Mouse (Mus musculus): Measurements from ENCODE around the gene Eddm3b. TPM values are rescaled to one million over a fixed set of nuclear protein-coding genes. Genes with fewer than 3 reads are reported as not detected.

The Eddm3b gene
- polyA plus RNA-seq, 1 experiment from 2014 or later = not detected

DNA sequence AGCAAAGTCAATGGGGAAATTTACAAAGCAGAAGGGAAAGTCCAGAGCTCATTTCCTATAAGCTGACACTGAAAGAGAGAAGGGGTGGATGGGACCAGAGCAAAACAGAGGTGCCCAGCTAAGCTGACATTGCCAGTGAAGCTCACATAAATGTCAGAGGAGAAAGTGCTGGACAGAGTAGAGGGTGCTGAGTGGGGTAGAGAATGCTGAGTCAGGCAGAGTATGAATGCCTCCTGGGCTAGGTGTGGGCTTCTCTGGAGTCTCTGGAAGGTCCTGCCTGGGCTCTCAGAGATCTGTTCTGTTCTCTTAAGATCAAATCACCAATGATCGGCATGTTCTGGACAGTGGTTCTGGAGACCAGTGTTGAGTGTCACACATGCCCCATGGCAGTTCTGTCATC lies 51.2 kb downstream of the Eddm3b start:
- no peak for ATAC-seq (ENCODE audit: insufficient number of reproducible peaks, low FRiP score, low TSS enrichment, low read depth)
- 100% methylated on average over 1 of the region's 1 CpGs for WGBS
- H3K36me3 ChIP-seq = no peaks in the 10 kb centered on the region
- no peaks in the 10 kb centered on the region for H3K9me3 ChIP-seq (replicated peaks)
- no peak overlapping the region for H3K4me3 ChIP-seq (replicated peaks)
- no peak overlapping the region for H3K4me2 ChIP-seq (replicated peaks)
- H3K27me3 ChIP-seq = no peaks in the 10 kb centered on the region
- H3K9ac ChIP-seq = no peak overlapping the region
- no peaks in the 10 kb centered on the region for H3K4me1 ChIP-seq
- H3K27ac ChIP-seq (replicated peaks) = no peak overlapping the region

- ATAC-seq (ENCODE audit: insufficient number of reproducible peaks, low FRiP score, low TSS enrichment, low read depth) = no peak
- H3K4me2 ChIP-seq (replicated peaks) = no peak overlapping the region
- no peaks in the 10 kb centered on the region for H3K4me1 ChIP-seq
- H3K9ac ChIP-seq = no peak overlapping the region
- no peak overlapping the region for H3K27ac ChIP-seq (replicated peaks)
- H3K9me3 ChIP-seq (replicated peaks) = no peaks in the 10 kb centered on the region
- H3K36me3 ChIP-seq = no peaks in the 10 kb centered on the region
- H3K4me3 ChIP-seq (replicated peaks) = no peak overlapping the region
- H3K27me3 ChIP-seq = no peaks in the 10 kb centered on the region
These were observed 51.8 kb downstream of the Eddm3b start for GRCm38 (mm10) chr14:51166068-51166467.

Other genes starting within 250 kb of the Eddm3b start
- 5.2 and 7.1 TPM in 2 replicates for gene Tep1, start 243.9 kb upstream of the Eddm3b start, polyA plus RNA-seq (2015; fragmentation: Nextera tagmentation; extraction: Ambion mirVana)
- 0.24 and 0.45 TPM in 2 replicates for gene Klhl33, start 216.9 kb upstream of the Eddm3b start, polyA plus RNA-seq (2015; fragmentation: Nextera tagmentation; extraction: Ambion mirVana)
- 155 and 158 TPM in 2 replicates for gene Osgep, start 189.5 kb upstream of the Eddm3b start, polyA plus RNA-seq (2015; fragmentation: Nextera tagmentation; extraction: Ambion mirVana)
- 187 and 190 TPM in 2 replicates for gene Apex1, start 189.5 kb upstream of the Eddm3b start, polyA plus RNA-seq (2015; fragmentation: Nextera tagmentation; extraction: Ambion mirVana)
- gene Pip4p1, start 183.6 kb upstream of the Eddm3b start, polyA plus RNA-seq (2015; fragmentation: Nextera tagmentation; extraction: Ambion mirVana) = 53.8 and 57.4 TPM in 2 replicates
- gene Pnp, start 183.3 kb upstream of the Eddm3b start, polyA plus RNA-seq (2015; fragmentation: Nextera tagmentation; extraction: Ambion mirVana) = 55.5 and 56.7 TPM in 2 replicates
- not detected in 2 replicates for gene Gm49342, start 169.9 kb upstream of the Eddm3b start, polyA plus RNA-seq (2015; fragmentation: Nextera tagmentation; extraction: Ambion mirVana)
- 0.25 and 0.85 TPM in 2 replicates for gene Pnp2, start 158.4 kb upstream of the Eddm3b start, polyA plus RNA-seq (2015; fragmentation: Nextera tagmentation; extraction: Ambion mirVana)
- gene Rnase10, start 106.7 kb upstream of the Eddm3b start, polyA plus RNA-seq (2015; fragmentation: Nextera tagmentation; extraction: Ambion mirVana) = 0.52 and 0.54 TPM in 2 replicates
- not detected in 2 replicates for gene Rnase9, start 72.6 kb upstream of the Eddm3b start, polyA plus RNA-seq (2015; fragmentation: Nextera tagmentation; extraction: Ambion mirVana)
- not detected in 2 replicates for gene Rnase11, start 64.3 kb upstream of the Eddm3b start, polyA plus RNA-seq (2015; fragmentation: Nextera tagmentation; extraction: Ambion mirVana)
- 0.43 and 0.56 TPM in 2 replicates for gene Rnase12, start 56.8 kb upstream of the Eddm3b start, polyA plus RNA-seq (2015; fragmentation: Nextera tagmentation; extraction: Ambion mirVana)
- not detected in 2 replicates for gene Olfr750, start 40.0 kb upstream of the Eddm3b start, polyA plus RNA-seq (2015; fragmentation: Nextera tagmentation; extraction: Ambion mirVana)
- 55.5 and 57.1 TPM in 2 replicates for gene Rnase4, start 23.3 kb upstream of the Eddm3b start, polyA plus RNA-seq (2015; fragmentation: Nextera tagmentation; extraction: Ambion mirVana)
- 8.2 and 11.0 TPM in 2 replicates for gene Ang, start 23.3 kb upstream of the Eddm3b start, polyA plus RNA-seq (2015; fragmentation: Nextera tagmentation; extraction: Ambion mirVana)
- gene Rnase6, start 9.5 kb downstream of the Eddm3b start, polyA plus RNA-seq (2015; fragmentation: Nextera tagmentation; extraction: Ambion mirVana) = 0.92 and 2.0 TPM in 2 replicates
- gene Rnase1, start 32.4 kb downstream of the Eddm3b start, polyA plus RNA-seq (2015; fragmentation: Nextera tagmentation; extraction: Ambion mirVana) = 2.9 and 3.2 TPM in 2 replicates
- not detected in 2 replicates for gene Rnase2b, start 47.8 kb downstream of the Eddm3b start, polyA plus RNA-seq (2015; fragmentation: Nextera tagmentation; extraction: Ambion mirVana)
- gene Ang2, start 84.7 kb downstream of the Eddm3b start, polyA plus RNA-seq (2015; fragmentation: Nextera tagmentation; extraction: Ambion mirVana) = 0.19 TPM in 1 of 2 replicates, not detected in the other
- not detected in 2 replicates for gene Ear14, start 89.0 kb downstream of the Eddm3b start, polyA plus RNA-seq (2015; fragmentation: Nextera tagmentation; extraction: Ambion mirVana)
- not detected in 2 replicates for gene Rnase2a, start 141.7 kb downstream of the Eddm3b start, polyA plus RNA-seq (2015; fragmentation: Nextera tagmentation; extraction: Ambion mirVana)
- gene Gm7247, start 247.3 kb downstream of the Eddm3b start, polyA plus RNA-seq (2015; fragmentation: Nextera tagmentation; extraction: Ambion mirVana) = not detected in 2 replicates

Data from embryonic facial prominence, embryonic 15.5 days (tissue).